Mouse (Mus musculus): ENCODE data around the gene Pank2.
"Not testable (repeated sequence)": the region's sequence is repeated elsewhere in the genome, so short reads cannot be mapped to it uniquely, and the experiment has no call there.

DNA sequence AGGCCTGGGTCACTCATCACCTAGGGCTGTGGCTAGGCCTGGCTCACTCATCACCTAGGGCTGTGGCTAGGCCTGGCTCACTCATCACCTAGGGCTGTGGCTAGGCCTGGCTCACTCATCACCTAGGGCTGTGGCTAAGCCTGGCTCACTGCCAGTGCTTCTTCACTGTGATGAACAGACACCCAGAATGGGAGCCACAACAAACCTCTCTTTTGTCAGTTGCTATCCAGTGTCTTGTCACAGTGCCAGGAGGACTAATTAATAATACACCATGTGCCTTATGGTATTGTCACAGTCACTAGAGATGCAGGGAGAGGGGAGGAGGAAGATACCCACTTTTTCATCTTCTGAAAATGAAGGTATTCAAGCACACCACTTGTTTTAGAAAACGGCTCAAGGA lies 42.9 kb downstream of the Pank2 start:
- not testable (repeated sequence) for TF ChIP-seq ZNF384 (IDR thresholded peaks at IDR 0.05; ENCODE audit: low read depth, low read length); ZC3H11A (IDR thresholded peaks at IDR 0.05; ENCODE audit: borderline replicate concordance, low read depth, low read length); MAFK (IDR thresholded peaks at IDR 0.05; ENCODE audit: insufficient read depth, low read depth, low read length); CHD2 (IDR thresholded peaks at IDR 0.05; ENCODE audit: low read depth, low read length); HCFC1 (IDR thresholded peaks at IDR 0.05; ENCODE audit: borderline replicate concordance, insufficient read depth, low read length)

All from ES-E14 (cell line).